In genomic region chr6:38748037-38748436, GRCm38 (mm10) we compare ENCODE assay signal across 22 mouse cellular contexts.
DNase-seq lines count a peak whose midpoint lies in the region; ATAC-seq and TF ChIP-seq lines count a peak whose summit lies in the region.
"Had no signal": no experiment of that assay in that cellular context is flagged by ENCODE, and none has a peak within 500 bp of the region (broad histone marks: within the 10 kb centered on the region; RNA-seq: fewer than 3 reads in every experiment).

No protein-coding gene starts in this region.

- DNase-seq in intestine, embryonic 14.5 days (ENCODE audit: low spot score), result peak; percentile 16
- peak; percentile 26 for DNase-seq in embryonic facial prominence, embryonic 14.5 days (ENCODE audit: low spot score)
- no peak for DNase-seq in kidney, postnatal 36 days
- no peak for DNase-seq in cerebellum, postnatal 10 days
- DNase-seq: adrenal gland, postnatal 10 days; B cell, adult 2 months; cerebellum, adult 11-12 months; cerebellum, adult 9-10 months; embryo, embryonic 11 days; gastrocnemius, postnatal 14 days; kidney, adult 11 months; kidney, adult 9 months had no signal

- ATAC-seq in intestine, embryonic 14.5 days (replicated peaks; ENCODE audit: low FRiP score, low TSS enrichment, low read depth), result no peak
- ATAC-seq in intestine, embryonic 16.5 days, result no peak
- no peak for ATAC-seq in embryonic facial prominence, embryonic 14.5 days (ENCODE audit: low read depth)
- ATAC-seq in forebrain, embryonic 15.5 days (replicated peaks), result no peak
- ATAC-seq: forebrain, embryonic 14.5 days had no signal

- no peak overlapping the region for H3K27ac ChIP-seq in intestine, embryonic 14.5 days (ENCODE audit: low read depth)
- no peak overlapping the region for H3K27ac ChIP-seq in intestine, embryonic 16.5 days (ENCODE audit: low read length)
- no peak overlapping the region for H3K27ac ChIP-seq in embryonic facial prominence, embryonic 14.5 days (replicated peaks; ENCODE audit: low read depth, low read length)
- no peak overlapping the region for H3K27ac ChIP-seq in forebrain, embryonic 15.5 days (replicated peaks)
- H3K27ac ChIP-seq: embryonic facial prominence, embryonic 13.5 days; forebrain, embryonic 10.5 days; hindbrain, embryonic 10.5 days; hindbrain, embryonic 15.5 days had no signal

- TF ChIP-seq POLR2A in myocyte (IDR thresholded peaks at IDR 0.05; ENCODE audit: insufficient read length, low read depth), result no peak

- H3K9ac ChIP-seq in intestine, embryonic 14.5 days (ENCODE audit: low read length), result no peak overlapping the region
- H3K9ac ChIP-seq in intestine, embryonic 16.5 days (ENCODE audit: low read depth, low read length), result no peak overlapping the region
- H3K9ac ChIP-seq in embryonic facial prominence, embryonic 14.5 days (ENCODE audit: low read depth, low read length), result no peak overlapping the region
- H3K9ac ChIP-seq in forebrain, embryonic 15.5 days (replicated peaks), result no peak overlapping the region
- H3K9ac ChIP-seq: embryonic facial prominence, embryonic 13.5 days; heart, embryonic 12.5 days; hindbrain, embryonic 15.5 days had no signal

- peaks cover 38% of the 10 kb centered on the region for H3K36me3 ChIP-seq in intestine, embryonic 14.5 days (ENCODE audit: control insufficient read depth, insufficient read depth, low read length)
- H3K36me3 ChIP-seq in intestine, embryonic 16.5 days (ENCODE audit: control insufficient read depth, insufficient read depth, low read length), result peaks cover 6% of the 10 kb centered on the region; the same call in 1 of the 2 replicates
- peaks cover 30% of the 10 kb centered on the region for H3K36me3 ChIP-seq in C2C12 (ENCODE audit: control insufficient read depth, insufficient read depth)
- peaks cover 26% of the 10 kb centered on the region for H3K36me3 ChIP-seq in embryonic facial prominence, embryonic 14.5 days (ENCODE audit: control insufficient read depth, insufficient read depth, low read length)
- H3K36me3 ChIP-seq in myocyte (ENCODE audit: control insufficient read depth, insufficient read depth), result peaks cover 9% of the 10 kb centered on the region
- peaks cover 13% of the 10 kb centered on the region for H3K36me3 ChIP-seq in forebrain, embryonic 15.5 days

- H3K4me3 ChIP-seq in intestine, embryonic 14.5 days (ENCODE audit: low read depth, low read length), result no peak overlapping the region
- no peak overlapping the region for H3K4me3 ChIP-seq in intestine, embryonic 16.5 days (ENCODE audit: low read length)
- H3K4me3 ChIP-seq in C2C12 (ENCODE audit: insufficient read depth, poor library complexity, severe bottlenecking) (no peak overlapping the region), myocyte (no peak overlapping the region)
- no peak overlapping the region for H3K4me3 ChIP-seq in embryonic facial prominence, embryonic 14.5 days (ENCODE audit: low read depth, low read length)
- H3K4me3 ChIP-seq in forebrain, embryonic 15.5 days, result no peak overlapping the region
- H3K4me3 ChIP-seq: embryonic facial prominence, embryonic 13.5 days; forebrain, embryonic 10.5 days; heart, embryonic 12.5 days; hindbrain, embryonic 10.5 days; hindbrain, embryonic 15.5 days had no signal

- no peaks in the 10 kb centered on the region for H3K4me1 ChIP-seq in intestine, embryonic 14.5 days (replicated peaks; ENCODE audit: control insufficient read depth, insufficient read depth, low read length)
- H3K4me1 ChIP-seq in intestine, embryonic 16.5 days (ENCODE audit: control insufficient read depth, insufficient read depth, low read length), result no peaks in the 10 kb centered on the region
- 0 out of 2 replicates have a peak, but pooled peaks cover 2% of the 10 kb centered on the region for H3K4me1 ChIP-seq in embryonic facial prominence, embryonic 14.5 days (ENCODE audit: control insufficient read depth, insufficient read depth, low read length)
- 0 out of 2 replicates have a peak, but pooled peaks cover 4% of the 10 kb centered on the region for H3K4me1 ChIP-seq in forebrain, embryonic 15.5 days
- H3K4me1 ChIP-seq: forebrain, embryonic 10.5 days; hindbrain, embryonic 10.5 days had no signal

- WGBS in intestine, embryonic 14.5 days, result 83% methylated on average over 4 of the region's 4 CpGs
- 85% methylated on average over 4 of the region's 4 CpGs for WGBS in intestine, embryonic 16.5 days
- 55% methylated on average over 4 of the region's 4 CpGs for WGBS in embryonic facial prominence, embryonic 14.5 days
- WGBS in forebrain, embryonic 15.5 days, result 93% methylated on average over 4 of the region's 4 CpGs

- H3K27me3 ChIP-seq in intestine, embryonic 14.5 days (replicated peaks; ENCODE audit: control insufficient read depth, insufficient read depth, low read length), result no peaks in the 10 kb centered on the region
- H3K27me3 ChIP-seq in intestine, embryonic 16.5 days (replicated peaks; ENCODE audit: control insufficient read depth, insufficient read depth, low read length), result no peaks in the 10 kb centered on the region
- H3K27me3 ChIP-seq in C2C12 (ENCODE audit: control insufficient read depth, insufficient read depth, insufficient read length), result no peaks in the 10 kb centered on the region
- no peaks in the 10 kb centered on the region for H3K27me3 ChIP-seq in embryonic facial prominence, embryonic 14.5 days (replicated peaks; ENCODE audit: control insufficient read depth, insufficient read depth, low read length)
- H3K27me3 ChIP-seq in myocyte (ENCODE audit: control insufficient read depth, insufficient read depth, insufficient read length), result no peaks in the 10 kb centered on the region
- H3K27me3 ChIP-seq in forebrain, embryonic 15.5 days, result no peaks in the 10 kb centered on the region
- H3K27me3 ChIP-seq: embryonic facial prominence, embryonic 13.5 days; heart, embryonic 12.5 days; hindbrain, embryonic 15.5 days had no signal

- no peaks in the 10 kb centered on the region for H3K9me3 ChIP-seq in intestine, embryonic 14.5 days (ENCODE audit: control insufficient read depth, low read length)
- H3K9me3 ChIP-seq in intestine, embryonic 16.5 days (ENCODE audit: control insufficient read depth, low read length), result no peaks in the 10 kb centered on the region
- H3K9me3 ChIP-seq in embryonic facial prominence, embryonic 14.5 days (ENCODE audit: control insufficient read depth, low read length), result no peaks in the 10 kb centered on the region
- no peaks in the 10 kb centered on the region for H3K9me3 ChIP-seq in forebrain, embryonic 15.5 days
- H3K9me3 ChIP-seq: embryonic facial prominence, embryonic 13.5 days; forebrain, embryonic 10.5 days; heart, embryonic 12.5 days; hindbrain, embryonic 10.5 days; hindbrain, embryonic 15.5 days had no signal

- H3K79me3 ChIP-seq in C2C12 (ENCODE audit: low read depth), result peaks cover 2% of the 10 kb centered on the region

- H3K79me2 ChIP-seq in C2C12 (ENCODE audit: control insufficient read depth, insufficient read depth), result no peaks in the 10 kb centered on the region
- H3K79me2 ChIP-seq in myocyte (ENCODE audit: control insufficient read depth, insufficient read depth), result no peaks in the 10 kb centered on the region

- H3ac ChIP-seq in C2C12 (ENCODE audit: control insufficient read depth, insufficient read length, low read depth), result no peak overlapping the region
- no peak overlapping the region for H3ac ChIP-seq in myocyte (ENCODE audit: control insufficient read depth, insufficient read length)

- no peak for TF ChIP-seq CTCF in C2C12 (IDR thresholded peaks at IDR 0.05; ENCODE audit: control insufficient read depth, insufficient read depth, insufficient read length)

- no peak overlapping the region for H3K4me2 ChIP-seq in intestine, embryonic 14.5 days (ENCODE audit: low read length)
- H3K4me2 ChIP-seq in intestine, embryonic 16.5 days (ENCODE audit: low read depth, low read length), result no peak overlapping the region
- H3K4me2 ChIP-seq in embryonic facial prominence, embryonic 14.5 days (ENCODE audit: low read depth, low read length), result no peak overlapping the region
- H3K4me2 ChIP-seq in myocyte (ENCODE audit: low read depth), result no peak overlapping the region
- no peak overlapping the region for H3K4me2 ChIP-seq in forebrain, embryonic 15.5 days (replicated peaks)
- H3K4me2 ChIP-seq: embryonic facial prominence, embryonic 13.5 days; heart, embryonic 12.5 days; hindbrain, embryonic 15.5 days had no signal

TF ChIP-seq in C2C12, 6 proteins besides CTCF, POLR2A, EP300 and RAD21:
- TF ChIP-seq CEBPB (IDR thresholded peaks at IDR 0.05; ENCODE audit: low read depth) (peak; percentile 96), FOSL1 (IDR thresholded peaks at IDR 0.05; ENCODE audit: insufficient read depth, low read length, poor library complexity, severe bottlenecking) (no peak)

TF ChIP-seq in myocyte, 11 proteins besides CTCF, POLR2A, EP300 and RAD21:
- TF ChIP-seq MAX (IDR thresholded peaks at IDR 0.05; ENCODE audit: low read depth) (no peak), CEBPB (IDR thresholded peaks at IDR 0.05; ENCODE audit: insufficient read depth, poor library complexity, severe bottlenecking) (peak; percentile 90)

Comparison
In these comparisons a context has a peak if more than half of its experiments do, and no peak if none do; other contexts are left out.
1. DNase-seq: peak in intestine, embryonic 14.5 days (single experiment) and embryonic facial prominence, embryonic 14.5 days (single experiment); none in kidney, postnatal 36 days (0 of 2) and cerebellum, postnatal 10 days (0 of 2).